Mouse (Mus musculus) C2C12 (cell line): ENCODE measurements around the gene Kcnrg. TPM values are rescaled to one million over a fixed set of nuclear protein-coding genes. Genes with fewer than 3 reads are reported as not detected.
"Not testable (repeated sequence)": the region's sequence is repeated elsewhere in the genome, so short reads cannot be mapped to it uniquely, and the experiment has no call there.

Experiments
- H3K27me3 ChIP-seq: one replicate; pipeline ENCODE4 v1.6.1; 2011; ENCODE audit not compliant: control insufficient read depth, insufficient read depth, insufficient read length
- H3K36me3 ChIP-seq: one replicate; pipeline ENCODE4 v1.6.1; 2011; ENCODE audit not compliant: control insufficient read depth, insufficient read depth
- H3K4me3 ChIP-seq: one replicate; pipeline ENCODE4 v1.5.1; 2011; ENCODE audit warnings: mild to moderate bottlenecking, control low read depth; ENCODE audit not compliant: poor library complexity, insufficient read depth, severe bottlenecking
- H3K79me2 ChIP-seq: one replicate; pipeline ENCODE4 v1.6.1; 2011; ENCODE audit not compliant: control insufficient read depth, insufficient read depth
- H3K79me3 ChIP-seq: one replicate; pipeline ENCODE4 v1.6.1; 2011; ENCODE audit warnings: low read depth, control low read depth
- H3ac ChIP-seq: one replicate; pipeline ENCODE3; 2011; ENCODE audit warnings: low read depth; ENCODE audit not compliant: control insufficient read depth, insufficient read length
- CEBPB ChIP-seq: IDR thresholded peaks from one replicate; pipeline ENCODE4 v1.6.1; 2011; ENCODE audit warnings: low read depth, mild to moderate bottlenecking, control low read depth, moderate library complexity
- CTCF ChIP-seq: IDR thresholded peaks from one replicate; pipeline ENCODE4 v1.5.1; 2011; ENCODE audit not compliant: control insufficient read depth, insufficient read depth, insufficient read length
- FOSL1 ChIP-seq: IDR thresholded peaks from one replicate; pipeline ENCODE4 v1.8.0; 2011; ENCODE audit warnings: mild to moderate bottlenecking, low read length; ENCODE audit not compliant: poor library complexity, insufficient read depth, severe bottlenecking
- MAX ChIP-seq: IDR thresholded peaks from one replicate; pipeline ENCODE4 v1.6.1; 2011; ENCODE audit warnings: mild to moderate bottlenecking, control low read depth
- MYOD1 ChIP-seq: IDR thresholded peaks from one replicate; pipeline ENCODE4 v1.6.1; 2011; ENCODE audit warnings: low read depth; ENCODE audit not compliant: control insufficient read depth, insufficient read length
- MYOG ChIP-seq: IDR thresholded peaks from one replicate; pipeline ENCODE4 v1.6.1; 2011; ENCODE audit not compliant: control insufficient read depth, insufficient read length; ENCODE audit errors: extremely low read depth
- USF1 ChIP-seq: IDR thresholded peaks from one replicate; pipeline ENCODE4 v1.6.1; 2011; ENCODE audit warnings: low read depth, mild to moderate bottlenecking, control low read depth, moderate library complexity
- polyA plus RNA-seq: library from polyadenylated mRNA; unstranded; fragments of >200 nt; fragmentation: generic; extraction: Trizol; gene quantifications from one replicate; pipeline ENCODE4 v1.2.1, GENCODE M21; 2012; ENCODE audit warnings: missing spikeins

The Kcnrg gene
- polyA plus RNA-seq, 1 experiment = 0.09 TPM

GRCm38 (mm10) chr14:61597968-61598367 is 9.3 kb upstream of the Kcnrg start, which contains the start of gene Trim13:
Trim13 (plus strand) TSS chr14:61598247.
- TF ChIP-seq MAX = no peak
- no peak for TF ChIP-seq MYOG
- no peak for TF ChIP-seq FOSL1
- TF ChIP-seq CTCF = no peak
- no peak for TF ChIP-seq CEBPB
- no peak for TF ChIP-seq USF1
- TF ChIP-seq MYOD1 = no peak
- H3K36me3 ChIP-seq = no peaks in the 10 kb centered on the region
- H3K4me3 ChIP-seq = no peak within 1 kb of the TSS
- H3K27me3 ChIP-seq = no peaks in the 10 kb centered on the region
- H3K79me3 ChIP-seq = no peaks in the 10 kb centered on the region
- H3ac ChIP-seq = no peak within 1 kb of the TSS
- no peaks in the 10 kb centered on the region for H3K79me2 ChIP-seq

GRCm38 (mm10) chr14:61599057-61599806 is 8.0 kb upstream of the Kcnrg start:
- Histone ChIP-seq H3K4me3 (peak overlapping the region; percentile 31), H3K79me2 (no peaks in the 10 kb centered on the region), H3K79me3 (no peaks in the 10 kb centered on the region), H3K36me3 (no peaks in the 10 kb centered on the region), H3ac (peak overlapping the region; percentile 63), H3K27me3 (no peaks in the 10 kb centered on the region)
- TF ChIP-seq MYOD1 (no peak), CEBPB (no peak), MAX (no peak), MYOG (no peak)

GRCm38 (mm10) chr14:61601348-61601747 is 5.9 kb upstream of the Kcnrg start:
- Histone ChIP-seq H3K79me3 (no peaks in the 10 kb centered on the region), H3K36me3 (peaks cover 9% of the 10 kb centered on the region), H3K27me3 (no peaks in the 10 kb centered on the region), H3K79me2 (no peaks in the 10 kb centered on the region), H3ac (no peak overlapping the region), H3K4me3 (no peak overlapping the region)
- TF ChIP-seq MYOD1 (no peak), CEBPB (no peak), FOSL1 (no peak), MAX (no peak), CTCF (no peak), MYOG (no peak), USF1 (no peak)

GRCm38 (mm10) chr14:61603069-61603755 is 4.0 kb upstream of the Kcnrg start:
- H3K4me3 ChIP-seq = no peak overlapping the region
- peaks cover 9% of the 10 kb centered on the region for H3K36me3 ChIP-seq
- TF ChIP-seq MYOG (no peak), USF1 (peak; percentile 94), CEBPB (no peak), MYOD1 (peak; percentile 36), FOSL1 (no peak)

DNA sequence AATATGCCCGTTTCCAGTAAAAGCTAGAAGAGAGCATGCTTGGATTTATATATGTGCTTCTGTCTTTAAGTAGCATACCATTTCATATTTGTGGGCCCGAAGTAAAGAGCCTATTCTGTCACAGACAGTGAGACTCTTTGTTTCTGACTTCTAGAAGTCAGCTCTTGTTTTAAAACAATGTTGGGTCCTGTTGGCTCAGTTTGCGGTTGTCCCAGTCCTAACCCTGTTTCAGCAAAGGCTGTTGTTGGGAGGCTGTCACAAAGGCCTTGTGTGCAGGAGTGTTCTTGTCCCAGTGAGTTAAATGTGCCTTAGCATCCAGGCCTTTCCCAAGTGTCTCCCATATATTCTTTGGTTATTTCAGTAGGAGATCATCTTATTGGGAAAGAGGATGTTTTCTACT is 3.2 kb upstream of the Kcnrg start:
- H3ac ChIP-seq = no peak overlapping the region
- no peaks in the 10 kb centered on the region for H3K79me3 ChIP-seq
- H3K27me3 ChIP-seq = no peaks in the 10 kb centered on the region
- no peaks in the 10 kb centered on the region for H3K79me2 ChIP-seq
- no peak overlapping the region for H3K4me3 ChIP-seq
- TF ChIP-seq CEBPB (no peak), CTCF (no peak), FOSL1 (no peak), MAX (no peak), USF1 (no peak), MYOD1 (no peak), MYOG (no peak)
- peaks cover 9% of the 10 kb centered on the region for H3K36me3 ChIP-seq

More at GRCm38 (mm10) chr14:61603069-61603755, 4.0 kb upstream of the Kcnrg start:
- no peaks in the 10 kb centered on the region for H3K79me3 ChIP-seq
- H3K79me2 ChIP-seq = no peaks in the 10 kb centered on the region
- H3K27me3 ChIP-seq = no peaks in the 10 kb centered on the region
- no peak overlapping the region for H3ac ChIP-seq

- H3K27me3 ChIP-seq, H3K79me3 ChIP-seq, H3ac ChIP-seq, H3K79me2 ChIP-seq, H3K36me3 ChIP-seq, H3K4me3 ChIP-seq: not testable (repeated sequence)
Measured at GRCm38 (mm10) chr14:61606088-61606487, 1.2 kb upstream of the Kcnrg start.
